30 mouse cellular contexts compared by ENCODE assay signal in the genomic region with DNA sequence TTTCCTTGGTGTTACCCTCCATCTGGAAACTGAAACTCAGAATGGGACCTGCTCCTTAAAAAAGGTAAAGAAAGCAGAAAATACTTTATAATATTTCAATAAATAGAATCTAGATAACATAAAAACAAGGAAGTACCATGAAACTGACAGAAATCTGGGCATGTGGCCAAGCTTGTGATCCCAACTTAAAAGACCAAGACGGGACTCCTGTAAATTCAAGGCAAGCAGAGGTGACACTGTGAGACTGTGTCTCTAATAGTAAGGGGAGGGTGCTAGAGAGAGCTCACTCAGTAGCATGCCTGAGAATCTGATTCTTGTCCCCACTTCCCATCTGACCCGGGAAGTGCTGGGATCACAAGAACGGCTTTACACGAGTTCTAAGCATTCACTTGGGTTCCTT. TPM values are rescaled to one million over a fixed set of nuclear protein-coding genes. Genes with fewer than 3 reads are reported as not detected.
DNase-seq lines count a peak whose midpoint lies in the region; ATAC-seq and TF ChIP-seq lines count a peak whose summit lies in the region.
"Had no signal": no experiment of that assay in that cellular context is flagged by ENCODE, and none has a peak within 500 bp of the region (broad histone marks: within the 10 kb centered on the region; RNA-seq: fewer than 3 reads in every experiment).

No protein-coding gene starts in this region.

- no peak overlapping the region for H3K9ac ChIP-seq in kidney, embryonic 14.5 days (ENCODE audit: low read depth, low read length)
- H3K9ac ChIP-seq in stomach, postnatal 0 days (ENCODE audit: low read length): no peak overlapping the region
- H3K9ac ChIP-seq: embryonic facial prominence, embryonic 15.5 days; heart, embryonic 15.5 days; hindbrain, embryonic 15.5 days; liver, embryonic 15.5 days; neural tube, embryonic 13.5 days had no signal

- intact Hi-C loops in left cerebral cortex, adult 2 months (cut with DNase I): no loop called here

- H3K27ac ChIP-seq in kidney, adult 2 months (ENCODE audit: insufficient read depth, low read depth, low read length): no peak overlapping the region
- H3K27ac ChIP-seq in kidney, embryonic 14.5 days (ENCODE audit: low read depth, low read length): no peak overlapping the region
- H3K27ac ChIP-seq in stomach, postnatal 0 days (replicated peaks): no peak overlapping the region
- H3K27ac ChIP-seq in left cerebral cortex, adult 2 months: no peak overlapping the region
- H3K27ac ChIP-seq: embryonic facial prominence, embryonic 15.5 days; heart, adult 2 months; heart, embryonic 15.5 days; hindbrain, embryonic 15.5 days; liver, embryonic 15.5 days; macrophage; neural tube, embryonic 13.5 days had no signal

- H3K27me3 ChIP-seq in kidney, adult 2 months (replicated peaks; ENCODE audit: control insufficient read depth, insufficient read depth, low read length): no peaks in the 10 kb centered on the region
- no peaks in the 10 kb centered on the region for H3K27me3 ChIP-seq in kidney, embryonic 14.5 days (ENCODE audit: control insufficient read depth, insufficient read depth, low read length)
- H3K27me3 ChIP-seq in stomach, postnatal 0 days (ENCODE audit: control insufficient read depth, insufficient read depth, low read length): no peaks in the 10 kb centered on the region
- H3K27me3 ChIP-seq: embryonic facial prominence, embryonic 15.5 days; heart, embryonic 15.5 days; hindbrain, embryonic 15.5 days; liver, embryonic 15.5 days; neural tube, embryonic 13.5 days had no signal

- 0 out of 2 replicates have a peak, but pooled peaks cover 3% of the 10 kb centered on the region for H3K9me3 ChIP-seq in kidney, embryonic 14.5 days (ENCODE audit: control insufficient read depth, low read length)
- no peaks in the 10 kb centered on the region for H3K9me3 ChIP-seq in stomach, postnatal 0 days (ENCODE audit: control insufficient read depth, low read length)
- H3K9me3 ChIP-seq: embryonic facial prominence, embryonic 15.5 days; heart, embryonic 15.5 days; hindbrain, embryonic 15.5 days; liver, embryonic 15.5 days had no signal

- no peak for TF ChIP-seq CTCF in kidney, adult 2 months (conservative IDR thresholded peaks at IDR 0.05; ENCODE audit: insufficient read depth, insufficient read length, low read depth, low read length)
- no peak for TF ChIP-seq CTCF in stomach, postnatal 0 days (IDR thresholded peaks at IDR 0.05; ENCODE audit: low read depth)
- TF ChIP-seq CTCF in left cerebral cortex, adult 2 months (IDR thresholded peaks at IDR 0.05): no peak

- TF ChIP-seq POLR2A in kidney, adult 2 months (IDR thresholded peaks at IDR 0.05; ENCODE audit: low read depth, low read length): no peak

- peaks cover 2% of the 10 kb centered on the region for H3K36me3 ChIP-seq in kidney, adult 2 months (ENCODE audit: control insufficient read depth, insufficient read depth, low read length)
- H3K36me3 ChIP-seq in kidney, embryonic 14.5 days (ENCODE audit: control insufficient read depth, insufficient read depth, low read length): no peaks in the 10 kb centered on the region; the same call in 1 of the 2 replicates
- no peaks in the 10 kb centered on the region for H3K36me3 ChIP-seq in stomach, postnatal 0 days (ENCODE audit: control insufficient read depth, insufficient read depth, low read length)

- H3K4me3 ChIP-seq in kidney, adult 2 months (ENCODE audit: insufficient read depth, low read depth, low read length): no peak overlapping the region
- no peak overlapping the region for H3K4me3 ChIP-seq in kidney, embryonic 14.5 days (ENCODE audit: low read length)
- H3K4me3 ChIP-seq in stomach, postnatal 0 days (ENCODE audit: low read depth, low read length): no peak overlapping the region
- no peak overlapping the region for H3K4me3 ChIP-seq in left cerebral cortex, adult 2 months
- H3K4me3 ChIP-seq: embryonic facial prominence, embryonic 15.5 days; heart, adult 2 months; heart, embryonic 15.5 days; hindbrain, embryonic 15.5 days; liver, embryonic 15.5 days; myocyte; neural tube, embryonic 13.5 days had no signal

- no peak for ATAC-seq in kidney, embryonic 14.5 days (ENCODE audit: low FRiP score, low TSS enrichment)
- no peak for ATAC-seq in stomach, postnatal 0 days (ENCODE audit: low FRiP score, low TSS enrichment)
- ATAC-seq: forebrain, embryonic 16.5 days; midbrain, embryonic 16.5 days had no signal

- TF ChIP-seq EP300 in stomach, postnatal 0 days (optimal IDR thresholded peaks at IDR 0.05): no peak

- DNase-seq in adrenal gland, postnatal 10 days: peak; percentile 51
- DNase-seq in adrenal gland, adult 18-20 months (ENCODE audit: low spot score in 2 of 2): no peak
- DNase-seq in kidney, adult 2 months: peak; percentile 35
- peak; percentile 29 for DNase-seq in urinary bladder, postnatal 14 days (ENCODE audit: low spot score)
- DNase-seq in urinary bladder, postnatal 4 days (ENCODE audit: low spot score in 2 of 2): no peak
- peak; percentile 45 for DNase-seq in stomach, postnatal 0 days (ENCODE audit: low spot score)
- no peak for DNase-seq in left cerebral cortex, adult 2 months (ENCODE audit: extremely low spot score in 1 of 2, low spot score in 2 of 2)
- DNase-seq: cerebellum, adult 8-10 months; cerebellum, postnatal 36 days; embryo, embryonic 11 days; gastrocnemius, postnatal 25 days; heart, adult 2 months; heart, postnatal 4 days; layer of hippocampus, adult 9-11 months; left cerebral cortex, postnatal 4 days; liver; retina, postnatal 1 day; right cerebral cortex, postnatal 25 days; spleen, adult 18-20 months; thymus, postnatal 25 days had no signal

- H3K4me1 ChIP-seq in kidney, adult 2 months (ENCODE audit: control insufficient read depth, insufficient read depth, low read length): no peaks in the 10 kb centered on the region
- H3K4me1 ChIP-seq in kidney, embryonic 14.5 days (ENCODE audit: control insufficient read depth, insufficient read depth, low read length): no peaks in the 10 kb centered on the region
- H3K4me1 ChIP-seq in stomach, postnatal 0 days (replicated peaks; ENCODE audit: control insufficient read depth, insufficient read depth): no peaks in the 10 kb centered on the region
- H3K4me1 ChIP-seq: heart, embryonic 15.5 days; hindbrain, embryonic 15.5 days; liver, embryonic 15.5 days; neural tube, embryonic 13.5 days had no signal

- H3K4me2 ChIP-seq in kidney, embryonic 14.5 days (replicated peaks; ENCODE audit: low read depth, low read length): no peak overlapping the region
- H3K4me2 ChIP-seq in stomach, postnatal 0 days (replicated peaks; ENCODE audit: low read depth): no peak overlapping the region
- H3K4me2 ChIP-seq: embryonic facial prominence, embryonic 15.5 days; heart, embryonic 15.5 days; hindbrain, embryonic 15.5 days; liver, embryonic 15.5 days; neural tube, embryonic 13.5 days had no signal

- 31% methylated on average over 4 of the region's 4 CpGs for WGBS in kidney, adult 2 months
- 64% methylated on average over 4 of the region's 4 CpGs for WGBS in kidney, embryonic 14.5 days
- 43% methylated on average over 4 of the region's 4 CpGs for WGBS in stomach, postnatal 0 days

RNA-seq across cellular contexts. Expression of a gene that starts 13.0 kb away (rescaled TPM):
- 10 to 100 TPM; 19.8 to 19.9 TPM for total RNA-seq in adrenal gland, postnatal 10 days (2021)
- total RNA-seq in adrenal gland, adult 18-20 months (2021): 10 to 100 TPM; 27.7 to 29.3 TPM
- 8.9 and 11.4 TPM in 2 replicates for polyA plus RNA-seq in kidney, adult 2 months (2012; rRNA removed)
- 6.6 and 7.1 TPM in 2 replicates for polyA plus RNA-seq in kidney, embryonic 14.5 days (2014; fragmentation: Nextera tagmentation; extraction: Ambion mirVana)
- 13.8 and 14.7 TPM in 2 replicates for polyA plus RNA-seq in stomach, postnatal 0 days (2015; fragmentation: Nextera tagmentation; extraction: Ambion mirVana)
- total RNA-seq in left cerebral cortex, adult 2 months (2021): 10 to 100 TPM; 19.2 to 21.3 TPM

RNA-seq across cellular contexts. Expression of a gene that starts 13.3 kb away (rescaled TPM):
- total RNA-seq in adrenal gland, postnatal 10 days (2021): 10 to 100 TPM; 61.7 to 73.1 TPM
- total RNA-seq in adrenal gland, adult 18-20 months (2021): 100 to 1,000 TPM in 1 of 2 experiments, 10 to 100 TPM in 1; 95.5 to 105 TPM
- polyA plus RNA-seq in kidney, adult 2 months (2012; rRNA removed): 105 and 124 TPM in 2 replicates
- 32.6 and 41.1 TPM in 2 replicates for polyA plus RNA-seq in kidney, embryonic 14.5 days (2014; fragmentation: Nextera tagmentation; extraction: Ambion mirVana)
- 15.5 and 16.6 TPM in 2 replicates for polyA plus RNA-seq in stomach, postnatal 0 days (2015; fragmentation: Nextera tagmentation; extraction: Ambion mirVana)
- 100 to 1,000 TPM; 343 to 370 TPM for total RNA-seq in left cerebral cortex, adult 2 months (2021)

RNA-seq across cellular contexts. Expression of a gene that starts 59.0 kb away (rescaled TPM):
- 10 to 100 TPM; 28.5 to 31.7 TPM for total RNA-seq in adrenal gland, postnatal 10 days (2021)
- 10 to 100 TPM; 38.3 to 39.2 TPM for total RNA-seq in adrenal gland, adult 18-20 months (2021)
- 34.4 and 43.3 TPM in 2 replicates for polyA plus RNA-seq in kidney, adult 2 months (2012; rRNA removed)
- polyA plus RNA-seq in kidney, embryonic 14.5 days (2014; fragmentation: Nextera tagmentation; extraction: Ambion mirVana): 59.6 and 77.9 TPM in 2 replicates
- 29.1 and 30.0 TPM in 2 replicates for polyA plus RNA-seq in stomach, postnatal 0 days (2015; fragmentation: Nextera tagmentation; extraction: Ambion mirVana)
- 10 to 100 TPM; 31.9 to 36.7 TPM for total RNA-seq in left cerebral cortex, adult 2 months (2021)

Comparison
In these comparisons a context has a peak if more than half of its experiments do, and no peak if none do; other contexts are left out.
1. DNase-seq: peak in adrenal gland, postnatal 10 days (single experiment), kidney, adult 2 months (single experiment), urinary bladder, postnatal 14 days (single experiment) and stomach, postnatal 0 days (single experiment); none in adrenal gland, adult 18-20 months (0 of 2), urinary bladder, postnatal 4 days (0 of 2) and left cerebral cortex, adult 2 months (0 of 2).